Mouse (Mus musculus) central nervous system, embryonic 14 days (tissue): ENCODE measurements around the gene Enkur. TPM values are rescaled to one million over a fixed set of nuclear protein-coding genes. Genes with fewer than 3 reads are reported as not detected.

Experiments used
- polyA plus RNA-seq: library from polyadenylated mRNA; depleted of rRNA; stranded (reverse); fragments of >200 nt; gene quantifications from 2 replicates; pipeline ENCODE4 v1.2.3, GENCODE M21; 2012; rRNA removed

Enkur gene
- polyA plus RNA-seq: 3.9 and 4.0 TPM in 2 replicates

GRCm38 (mm10) chr2:21204912-21205830 is at the start of gene Enkur, which contains the start of gene Thnsl1:
Gene Enkur (minus strand): TSS chr2:21205365.
Gene Thnsl1 (plus strand): TSS chr2:21205724.

Other genes with a start within 250 kb of the Enkur start
- gene Arhgap21, start 236.5 kb downstream of the Enkur start, polyA plus RNA-seq: 88.7 and 93.0 TPM in 2 replicates
- 12.3 and 15.2 TPM in 2 replicates for gene Thnsl1, start 359 bp upstream of the Enkur start, polyA plus RNA-seq
- 2.0 and 2.4 TPM in 2 replicates for gene Gpr158, start 162.2 kb upstream of the Enkur start, polyA plus RNA-seq